Mouse (Mus musculus) left cerebral cortex, adult 2 months (tissue): Measurements from ENCODE around the gene Zfp740. TPM values are rescaled to one million over a fixed set of nuclear protein-coding genes. Genes with fewer than 3 reads are reported as not detected.
A peak's percentile ranks its signal among the peaks of the same experiment; 100 is the strongest.

Source experiments
- DNase-seq, 2 experiments: peaks; one replicate each; pipeline ENCODE4 v3.0.0; 2021 to 2022; ENCODE audit warnings: low spot score in 2 of 2, mixed read lengths in 1 of 2; ENCODE audit errors: extremely low spot score in 1 of 2
- H3K27ac ChIP-seq: fragments of 200-600 bp; 2 replicates; pipeline ENCODE4 v1.8.1; 2022
- H3K4me3 ChIP-seq: fragments of 200-600 bp; 2 replicates; pipeline ENCODE4 v1.8.1; 2022
- CTCF ChIP-seq: fragments of 200-600 bp; IDR thresholded peaks from 2 replicates; pipeline ENCODE4 v1.8.1; 2022; ENCODE audit warnings: antibody characterized with exemption, mild to moderate bottlenecking, moderate library complexity
- intact Hi-C: fragments of 180-260 bp; cut with DNase I; formaldehyde crosslinking; loops from one replicate; pipeline ENCODE4 v1.15.1; 2025
- total RNA-seq, 2 experiments: library from RNA; stranded (reverse); gene quantifications; 2 replicates each; pipeline ENCODE4 v1.2.3; 2021

Zfp740 gene
- total RNA-seq, 2 experiments from 2014 or later, result 69.6 to 72.4 TPM

GRCm38 (mm10) chr15:102233896-102234295 is 30.8 kb downstream of the Zfp740 start:
- no peak for TF ChIP-seq CTCF
- no peak for DNase-seq
- no peak overlapping the region for H3K4me3 ChIP-seq
- intact Hi-C loops, result no loop called here
- no peak overlapping the region for H3K27ac ChIP-seq

- intact Hi-C loops, result no loop called here
- no peak; the same call in 1 of the 2 replicates for TF ChIP-seq CTCF
- no peak for DNase-seq
- H3K4me3 ChIP-seq, result no peak overlapping the region
- no peak overlapping the region for H3K27ac ChIP-seq
Measured at GRCm38 (mm10) chr15:102235371-102236027, 32.5 kb downstream of the Zfp740 start.

GRCm38 (mm10) chr15:102238543-102239259 is 35.7 kb downstream of the Zfp740 start:
- DNase-seq, result no peak
- intact Hi-C loops, result loop anchor here (1.0 kb wide), 1 partner anchor 77 kb away; no protein-coding TSS in a partner anchor
- H3K4me3 ChIP-seq, result no peak overlapping the region
- no peak overlapping the region for H3K27ac ChIP-seq
- TF ChIP-seq CTCF, result no peak

GRCm38 (mm10) chr15:102239260-102239590 is 36.2 kb downstream of the Zfp740 start:
- peak; percentile 83 for TF ChIP-seq CTCF
- Histone ChIP-seq H3K27ac (no peak overlapping the region), H3K4me3 (no peak overlapping the region)
- intact Hi-C loops, result loop anchor here (1.0 kb wide), 1 partner anchor 76 kb away; no protein-coding TSS in a partner anchor
- peak; percentile 69 to 75 for DNase-seq

- intact Hi-C loops, result loop anchor here (1.0 kb wide), 1 partner anchor 75 kb away; no protein-coding TSS in a partner anchor
- Histone ChIP-seq H3K4me3 (no peak overlapping the region), H3K27ac (no peak overlapping the region)
- no peak for DNase-seq
- TF ChIP-seq CTCF, result no peak
Measured at GRCm38 (mm10) chr15:102239851-102240250, 36.8 kb downstream of the Zfp740 start.

GRCm38 (mm10) chr15:102240607-102241006 is 37.6 kb downstream of the Zfp740 start:
- no peak overlapping the region for H3K4me3 ChIP-seq
- DNase-seq, result no peak
- no peak for TF ChIP-seq CTCF
- intact Hi-C loops, result no loop called here
- no peak overlapping the region for H3K27ac ChIP-seq

- no peak for TF ChIP-seq CTCF
- no peak overlapping the region for H3K27ac ChIP-seq
- intact Hi-C loops, result no loop called here
- H3K4me3 ChIP-seq, result no peak overlapping the region
- no peak for DNase-seq
Measured at GRCm38 (mm10) chr15:102242404-102243228, 39.6 kb downstream of the Zfp740 start.

GRCm38 (mm10) chr15:102243229-102244190 is 40.5 kb downstream of the Zfp740 start:
- TF ChIP-seq CTCF, result no peak
- H3K4me3 ChIP-seq, result peak overlapping the region; percentile 24
- DNase-seq, result no peak
- H3K27ac ChIP-seq, result peak overlapping the region; percentile 66
- intact Hi-C loops, result no loop called here

- no peak for DNase-seq
- intact Hi-C loops, result no loop called here
- TF ChIP-seq CTCF, result no peak
- Histone ChIP-seq H3K27ac (peak overlapping the region; percentile 97; the same call in 1 of the 2 replicates), H3K4me3 (peak overlapping the region; percentile 65)
Measured at GRCm38 (mm10) chr15:102244306-102245191, 41.5 kb downstream of the Zfp740 start.

- DNase-seq, result no peak
- intact Hi-C loops, result no loop called here
- no peak for TF ChIP-seq CTCF
- Histone ChIP-seq H3K4me3 (peak overlapping the region; percentile 65), H3K27ac (peak overlapping the region; percentile 97; the same call in 1 of the 2 replicates)
Measured at GRCm38 (mm10) chr15:102245461-102245881, 42.4 kb downstream of the Zfp740 start.
